ENCODE assay signal across 17 mouse cellular contexts in genomic region chr10:25740956-25741355, GRCm38 (mm10).
"Had no signal": no experiment of that assay in that cellular context is flagged by ENCODE, and none has a peak within 500 bp of the region (broad histone marks: within the 10 kb centered on the region; RNA-seq: fewer than 3 reads in every experiment).

No protein-coding gene starts in this region.

- DNase-seq: left cerebral cortex, postnatal 4 days; liver; liver, embryonic 13.5 days; liver, postnatal 0 days; lung, adult 18-20 months; lung, adult 2 months; lung, embryonic 14.5 days; lung, postnatal 10 days; lung, postnatal 14 days; lung, postnatal 36 days; lung, postnatal 4 days; midbrain, embryonic 14.5 days had no signal

- ATAC-seq: liver, embryonic 12.5 days; liver, postnatal 0 days; lung, postnatal 0 days; midbrain, embryonic 13.5 days; midbrain, embryonic 15.5 days; midbrain, embryonic 16.5 days had no signal
